Mouse (Mus musculus) embryonic fibroblast, embryonic 13.5 days (primary cell): ENCODE measurements at regions not wholly inside any gene's neighbourhood (a gene's known extent, or its start where the extent isn't known, plus 50 kb on each side); places are given as distances from the start of the nearest gene placed in this dataset.

Experiments used
- CTCF ChIP-seq: IDR thresholded peaks from 2 replicates; pipeline ENCODE4 v1.5.1; 2011; ENCODE audit warnings: mild to moderate bottlenecking, control low read depth, low read length, moderate library complexity, borderline replicate concordance; ENCODE audit not compliant: insufficient read depth
- POLR2A ChIP-seq: IDR thresholded peaks from 2 replicates; pipeline ENCODE4 v1.6.1; 2011; ENCODE audit warnings: low read depth, mild to moderate bottlenecking, control low read depth, low read length, moderate library complexity

DNA sequence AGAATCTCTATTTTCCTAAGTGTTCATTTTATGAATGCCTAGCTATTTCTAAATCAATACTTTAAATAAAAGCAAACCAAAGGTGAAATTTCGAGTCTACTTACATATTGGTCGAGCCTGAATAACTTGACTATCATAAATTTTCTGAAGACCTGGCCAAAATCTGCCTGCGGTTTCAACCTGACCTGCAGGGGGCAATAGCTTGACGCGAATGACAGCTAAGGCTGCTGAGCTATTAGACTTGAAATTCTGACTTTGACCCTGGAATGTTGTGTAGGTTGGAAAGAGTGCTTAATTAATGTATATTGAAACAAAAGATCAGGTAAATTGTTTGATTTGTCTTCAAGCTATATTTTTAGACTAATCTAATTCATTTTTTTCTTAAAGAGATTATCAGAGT lies 133.4 kb upstream of the Dpyd start:
- TF ChIP-seq CTCF (peak; percentile 73), POLR2A (no peak)
